Mouse (Mus musculus): ENCODE results near the gene Gm20708. TPM values are rescaled to one million over a fixed set of nuclear protein-coding genes. Genes with fewer than 3 reads are reported as not detected.

The Gm20708 gene
- polyA plus RNA-seq, 1 experiment: not detected

DNA sequence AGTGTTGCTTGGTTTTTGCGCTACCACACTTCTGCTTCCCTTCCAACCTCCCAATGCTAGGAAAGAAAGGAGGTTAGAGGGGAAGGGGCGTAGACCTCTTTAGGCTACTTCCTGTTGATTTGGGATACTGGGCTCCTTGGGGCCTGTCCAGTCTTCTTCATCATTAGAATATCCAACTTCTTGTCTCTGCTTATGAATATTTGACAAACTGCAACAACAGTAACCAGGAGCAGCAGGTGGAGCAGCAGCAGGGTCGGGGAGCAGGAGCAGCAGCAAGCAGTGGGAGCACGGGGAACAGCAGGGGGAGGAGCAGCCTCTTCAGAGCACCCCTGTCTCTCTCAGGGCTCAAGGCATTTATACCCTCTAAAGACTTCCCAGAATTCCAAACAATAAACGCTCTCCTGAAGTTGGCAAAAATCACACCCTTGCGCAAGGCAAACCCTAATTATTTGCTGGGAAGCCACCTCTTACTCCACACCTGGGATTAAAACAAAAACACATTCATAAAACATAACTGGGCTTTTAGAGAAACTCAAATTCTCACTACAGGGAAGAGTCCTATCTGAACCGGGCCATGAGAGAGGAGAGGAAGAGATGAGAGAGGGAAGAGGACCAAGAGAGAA lies 38.2 kb downstream of the Gm20708 start:
- H3K4me1 ChIP-seq (ENCODE audit: control insufficient read depth, insufficient read depth, low read length): peaks cover 13% of the 10 kb centered on the region
- 71% methylated on average over 7 of the region's 7 CpGs for WGBS
- no peak for TF ChIP-seq CTCF (IDR thresholded peaks at IDR 0.05; ENCODE audit: insufficient read depth, low read depth, low read length)
- TF ChIP-seq POLR2A (IDR thresholded peaks at IDR 0.05; ENCODE audit: insufficient read depth, low read depth, low read length): no peak
- H3K4me3 ChIP-seq (ENCODE audit: insufficient read depth, low read depth, low read length): no peak overlapping the region
- no peak overlapping the region for H3K27ac ChIP-seq (ENCODE audit: insufficient read depth, low read depth, low read length)

DNA sequence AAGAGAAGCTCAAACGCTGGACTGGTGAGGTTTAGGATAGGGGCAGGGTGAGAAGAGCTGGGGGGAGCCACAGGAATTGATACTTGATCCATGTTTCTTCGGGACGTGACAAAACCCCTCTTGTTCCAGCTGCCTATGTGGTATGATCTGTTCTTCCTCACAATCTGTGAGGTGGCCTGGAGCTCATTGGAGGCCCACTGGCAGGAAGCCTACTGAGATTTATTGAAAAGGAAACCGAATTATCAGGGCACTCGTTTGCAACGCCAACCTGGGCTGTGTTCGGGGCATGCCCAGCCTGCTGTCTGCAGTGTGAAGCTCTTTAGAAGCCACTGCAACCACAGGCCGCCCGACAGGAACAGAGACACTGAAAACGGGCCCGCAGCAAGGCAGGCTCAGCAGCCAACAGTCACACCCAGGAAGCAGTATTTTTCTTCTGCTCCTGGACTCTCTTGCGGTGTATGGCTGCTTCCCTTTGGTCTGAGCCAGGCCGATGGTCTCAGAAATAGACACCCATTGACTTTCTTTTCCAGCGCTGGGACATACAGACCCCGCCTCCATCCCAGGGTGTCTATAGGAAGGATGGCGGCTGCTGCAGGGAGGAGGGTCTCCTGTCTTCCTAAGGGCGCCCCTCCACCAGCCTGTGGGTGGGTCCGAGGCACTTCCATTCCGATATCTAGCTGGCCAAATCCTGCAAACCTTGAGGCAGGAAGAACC lies 39.0 kb downstream of the Gm20708 start:
- TF ChIP-seq POLR2A (IDR thresholded peaks at IDR 0.05; ENCODE audit: insufficient read depth, low read depth, low read length): no peak
- no peak for TF ChIP-seq CTCF (IDR thresholded peaks at IDR 0.05; ENCODE audit: insufficient read depth, low read depth, low read length)
- peaks cover 13% of the 10 kb centered on the region for H3K4me1 ChIP-seq (ENCODE audit: control insufficient read depth, insufficient read depth, low read length)
- H3K4me3 ChIP-seq (ENCODE audit: insufficient read depth, low read depth, low read length): peak overlapping the region; percentile 83
- H3K27ac ChIP-seq (ENCODE audit: insufficient read depth, low read depth, low read length): peak overlapping the region; percentile 91
- WGBS: 6% methylated on average over 19 of the region's 19 CpGs

GRCm38 (mm10) chr11:117848985-117849671 lies 39.7 kb downstream of the Gm20708 start, which contains the start of gene Birc5:
Gene Birc5, plus strand, starts transcription at chr11:117849251.
- no peak for TF ChIP-seq CTCF (IDR thresholded peaks at IDR 0.05; ENCODE audit: insufficient read depth, low read depth, low read length)
- TF ChIP-seq POLR2A (IDR thresholded peaks at IDR 0.05; ENCODE audit: insufficient read depth, low read depth, low read length): peak; percentile 83
- H3K27ac ChIP-seq (ENCODE audit: insufficient read depth, low read depth, low read length): peak within 1 kb of the TSS; percentile 91
- H3K4me1 ChIP-seq (ENCODE audit: control insufficient read depth, insufficient read depth, low read length): peaks cover 13% of the 10 kb centered on the region
- H3K4me3 ChIP-seq (ENCODE audit: insufficient read depth, low read depth, low read length): peak within 1 kb of the TSS; percentile 83
- WGBS: under 1% methylated on average over 51 of the region's 51 CpGs

GRCm38 (mm10) chr11:117852875-117853274 lies 43.4 kb downstream of the Gm20708 start:
- no peak overlapping the region for H3K4me3 ChIP-seq (ENCODE audit: insufficient read depth, low read depth, low read length)
- WGBS: 88% methylated on average over 3 of the region's 3 CpGs
- no peak overlapping the region for H3K27ac ChIP-seq (ENCODE audit: insufficient read depth, low read depth, low read length)
- H3K4me1 ChIP-seq (ENCODE audit: control insufficient read depth, insufficient read depth, low read length): peaks cover 12% of the 10 kb centered on the region
- TF ChIP-seq POLR2A (IDR thresholded peaks at IDR 0.05; ENCODE audit: insufficient read depth, low read depth, low read length) (no peak), CTCF (IDR thresholded peaks at IDR 0.05; ENCODE audit: insufficient read depth, low read depth, low read length) (no peak)

GRCm38 (mm10) chr11:117854241-117854640 lies 44.8 kb downstream of the Gm20708 start:
- H3K27ac ChIP-seq (ENCODE audit: insufficient read depth, low read depth, low read length): no peak overlapping the region
- H3K4me1 ChIP-seq (ENCODE audit: control insufficient read depth, insufficient read depth, low read length): peaks cover 4% of the 10 kb centered on the region; the same call in 1 of the 2 replicates
- no peak overlapping the region for H3K4me3 ChIP-seq (ENCODE audit: insufficient read depth, low read depth, low read length)
- no peak for TF ChIP-seq POLR2A (IDR thresholded peaks at IDR 0.05; ENCODE audit: insufficient read depth, low read depth, low read length)
- WGBS: 91% methylated on average over 9 of the region's 9 CpGs

DNA sequence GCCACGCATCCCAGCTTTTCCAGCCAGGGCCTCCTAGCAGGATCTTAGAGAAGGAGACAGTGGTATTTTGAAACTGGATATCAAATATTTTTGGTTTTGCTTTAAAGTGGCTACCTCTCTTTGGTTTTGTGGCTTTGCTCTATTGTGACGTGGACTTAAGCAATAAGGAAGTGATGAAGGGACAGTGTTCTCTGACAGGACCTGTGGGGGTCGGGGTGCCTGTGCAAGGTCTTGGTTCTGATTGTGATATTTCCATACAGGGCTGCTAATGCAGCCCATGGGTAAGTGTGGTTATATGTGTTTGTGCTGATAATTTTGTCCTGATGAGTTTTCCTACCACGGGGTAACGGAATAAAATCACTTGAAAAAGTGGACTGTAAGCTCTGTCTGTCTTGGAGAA lies 45.9 kb downstream of the Gm20708 start:
- Histone ChIP-seq H3K4me1 (ENCODE audit: control insufficient read depth, insufficient read depth, low read length) (no peaks in the 10 kb centered on the region), H3K27ac (ENCODE audit: insufficient read depth, low read depth, low read length) (no peak overlapping the region), H3K4me3 (ENCODE audit: insufficient read depth, low read depth, low read length) (no peak overlapping the region)
- 95% methylated on average over 5 of the region's 5 CpGs for WGBS
- TF ChIP-seq CTCF (IDR thresholded peaks at IDR 0.05; ENCODE audit: insufficient read depth, low read depth, low read length) (no peak), POLR2A (IDR thresholded peaks at IDR 0.05; ENCODE audit: insufficient read depth, low read depth, low read length) (no peak)

DNA sequence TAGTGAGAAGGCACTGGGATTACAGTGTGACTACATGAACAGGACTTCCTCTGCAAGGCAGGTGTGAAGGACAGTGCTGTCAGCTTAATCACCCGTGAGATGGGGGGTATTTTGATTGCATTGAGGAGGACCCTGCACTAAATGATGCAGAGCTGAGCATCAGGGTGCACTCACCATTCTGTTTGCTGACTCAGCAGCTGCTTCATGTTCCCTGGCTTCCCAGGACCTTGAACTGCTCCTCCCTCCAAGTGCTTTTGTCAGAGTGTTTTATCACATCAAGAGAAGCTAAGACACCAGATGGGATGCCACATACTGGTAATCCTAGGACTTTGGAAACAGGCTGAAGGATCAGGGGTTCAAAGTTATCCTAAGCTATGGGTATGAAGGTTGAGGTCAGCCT lies 46.5 kb downstream of the Gm20708 start:
- Histone ChIP-seq H3K27ac (ENCODE audit: insufficient read depth, low read depth, low read length) (no peak overlapping the region), H3K4me3 (ENCODE audit: insufficient read depth, low read depth, low read length) (no peak overlapping the region), H3K4me1 (ENCODE audit: control insufficient read depth, insufficient read depth, low read length) (0 out of 2 replicates have a peak, but pooled peaks cover 4% of the 10 kb centered on the region)
- 84% methylated on average over 1 of the region's 1 CpGs for WGBS
- no peak for TF ChIP-seq POLR2A (IDR thresholded peaks at IDR 0.05; ENCODE audit: insufficient read depth, low read depth, low read length)
- TF ChIP-seq CTCF (IDR thresholded peaks at IDR 0.05; ENCODE audit: insufficient read depth, low read depth, low read length): no peak

DNA sequence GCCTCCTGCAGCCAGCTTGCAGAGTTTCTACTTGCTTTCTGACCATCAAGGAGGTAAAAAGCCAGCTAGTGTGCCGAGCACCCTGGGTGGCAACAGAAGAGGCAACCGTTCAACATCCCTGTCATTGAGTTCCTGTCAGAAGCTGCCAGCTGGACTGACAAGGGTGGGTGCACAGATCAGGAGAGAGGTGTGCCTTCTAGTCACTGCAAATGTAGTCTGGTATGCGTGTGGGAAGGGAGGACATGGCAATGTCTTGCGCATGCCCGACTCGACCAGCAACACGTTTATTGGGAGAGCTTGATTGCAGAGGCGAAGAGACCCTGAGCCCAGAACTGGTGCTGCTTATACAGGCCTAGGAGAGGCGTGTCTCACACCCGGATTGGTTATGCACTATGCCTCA lies 48.0 kb downstream of the Gm20708 start:
- TF ChIP-seq CTCF (IDR thresholded peaks at IDR 0.05; ENCODE audit: insufficient read depth, low read depth, low read length) (no peak), POLR2A (IDR thresholded peaks at IDR 0.05; ENCODE audit: insufficient read depth, low read depth, low read length) (no peak)
- 93% methylated on average over 10 of the region's 10 CpGs for WGBS
- H3K27ac ChIP-seq (ENCODE audit: insufficient read depth, low read depth, low read length): no peak overlapping the region
- H3K4me3 ChIP-seq (ENCODE audit: insufficient read depth, low read depth, low read length): no peak overlapping the region
- H3K4me1 ChIP-seq (ENCODE audit: control insufficient read depth, insufficient read depth, low read length): 0 out of 2 replicates have a peak, but pooled peaks cover 4% of the 10 kb centered on the region

DNA sequence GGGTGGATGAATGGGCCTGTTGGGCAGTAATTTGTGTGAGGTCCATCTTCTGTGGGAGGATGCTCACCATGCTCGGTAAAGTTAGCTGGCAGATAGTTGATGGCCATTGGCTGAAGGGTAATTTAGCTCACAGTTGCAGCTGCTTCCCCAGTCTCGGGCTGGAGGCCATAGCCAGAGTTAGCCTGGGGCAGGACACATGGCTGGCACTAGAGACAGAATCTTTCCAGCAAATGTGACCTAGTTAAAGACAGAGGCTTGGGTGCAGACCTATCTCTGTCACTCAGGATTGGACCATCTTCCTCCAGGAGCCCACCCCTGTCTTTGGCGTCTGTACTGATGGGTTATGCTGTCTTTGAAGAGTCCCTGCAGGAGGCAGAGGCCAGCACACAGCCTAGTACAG lies 48.9 kb downstream of the Gm20708 start:
- no peak for TF ChIP-seq POLR2A (IDR thresholded peaks at IDR 0.05; ENCODE audit: insufficient read depth, low read depth, low read length)
- no peak for TF ChIP-seq CTCF (IDR thresholded peaks at IDR 0.05; ENCODE audit: insufficient read depth, low read depth, low read length)
- H3K4me1 ChIP-seq (ENCODE audit: control insufficient read depth, insufficient read depth, low read length): 0 out of 2 replicates have a peak, but pooled peaks cover 4% of the 10 kb centered on the region
- 56% methylated on average over 3 of the region's 3 CpGs for WGBS
- no peak overlapping the region for H3K4me3 ChIP-seq (ENCODE audit: insufficient read depth, low read depth, low read length)
- no peak overlapping the region for H3K27ac ChIP-seq (ENCODE audit: insufficient read depth, low read depth, low read length)
